Mouse (Mus musculus): ENCODE data around the gene Aqp5. TPM values are rescaled to one million over a fixed set of nuclear protein-coding genes. Genes with fewer than 3 reads are reported as not detected.

Aqp5 gene
- 511 and 692 TPM in 2 replicates for polyA plus RNA-seq (2012; rRNA removed)

DNA sequence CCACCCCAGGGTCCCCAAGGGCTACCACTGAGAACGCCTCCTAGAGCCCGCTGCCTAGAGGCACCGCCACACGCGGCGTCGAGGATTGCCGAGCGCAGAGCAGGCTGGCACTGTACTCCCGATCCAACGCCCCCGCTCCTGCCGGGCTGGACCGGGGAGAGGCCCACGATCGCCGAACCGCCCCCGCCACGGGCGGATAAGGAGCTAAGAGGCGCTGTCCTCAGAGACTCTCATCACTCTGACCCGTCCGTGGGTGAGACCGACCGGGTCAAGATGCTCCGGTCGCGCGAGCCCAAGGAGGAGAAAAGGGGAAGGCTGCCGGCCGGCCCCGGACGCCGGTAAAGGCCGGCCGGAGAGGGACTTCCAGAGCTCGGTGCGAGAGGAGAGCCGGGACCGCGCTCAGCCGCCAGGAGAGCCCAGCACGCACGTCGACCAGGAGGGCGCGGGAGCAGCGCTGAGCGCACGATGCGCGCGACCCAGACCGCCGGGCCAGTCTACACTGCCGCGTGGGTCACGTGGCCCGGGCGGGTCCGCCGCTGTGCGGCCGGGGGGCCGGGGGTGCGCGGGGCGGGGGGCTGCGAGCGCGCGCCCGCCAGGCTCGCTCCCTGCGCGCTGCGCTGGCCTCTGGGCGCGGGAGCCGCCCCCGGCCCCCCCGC is at the start of gene Aqp5:
TSS of gene Aqp5 (plus strand) at position 354 of the 656 bp plus-strand sequence.
- Histone ChIP-seq H3K4me1 (ENCODE audit: control insufficient read depth, insufficient read depth, low read length) (no peaks in the 10 kb centered on the region), H3K4me3 (replicated peaks; ENCODE audit: extremely low read depth, low read depth, low read length) (peak within 1 kb of the TSS; percentile 71)
- 2% methylated on average over 80 of the region's 83 CpGs for WGBS
- TF ChIP-seq POLR2A (IDR thresholded peaks at IDR 0.05; ENCODE audit: borderline replicate concordance, extremely low read depth, low read depth, low read length), result peak; percentile 57; the same call in 1 of the 2 replicates
- no peak for TF ChIP-seq CTCF (IDR thresholded peaks at IDR 0.05; ENCODE audit: insufficient read depth, low read length)
- DNase-seq, result peak; percentile 66

DNA sequence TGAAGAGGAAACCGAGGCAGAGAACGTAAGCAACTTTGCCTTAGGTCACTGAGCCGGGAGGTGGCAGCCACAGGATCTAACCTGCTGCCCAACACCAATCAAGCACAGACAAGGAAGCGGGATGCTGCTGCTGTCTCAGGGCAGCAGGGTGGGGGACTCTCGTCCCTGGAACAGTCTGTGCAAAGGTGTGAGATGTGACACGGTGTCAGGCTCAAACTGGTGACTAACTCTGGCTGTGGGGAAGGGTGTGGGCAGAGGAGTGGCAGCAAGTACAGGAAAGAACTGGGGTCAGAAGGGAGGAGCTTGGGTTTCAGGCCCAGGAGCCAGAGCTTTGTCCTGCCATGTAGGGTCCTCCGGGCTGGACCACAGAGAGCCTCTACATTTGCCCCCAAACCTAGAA is 46.5 kb upstream of the Aqp5 start:
- Histone ChIP-seq H3K4me3 (replicated peaks; ENCODE audit: extremely low read depth, low read depth, low read length) (no peak overlapping the region), H3K4me1 (ENCODE audit: control insufficient read depth, insufficient read depth, low read length) (no peaks in the 10 kb centered on the region)
- TF ChIP-seq POLR2A (IDR thresholded peaks at IDR 0.05; ENCODE audit: borderline replicate concordance, extremely low read depth, low read depth, low read length) (no peak), CTCF (IDR thresholded peaks at IDR 0.05; ENCODE audit: insufficient read depth, low read length) (no peak)
- 44% methylated on average over 7 of the region's 7 CpGs for WGBS
- no peak for DNase-seq

DNA sequence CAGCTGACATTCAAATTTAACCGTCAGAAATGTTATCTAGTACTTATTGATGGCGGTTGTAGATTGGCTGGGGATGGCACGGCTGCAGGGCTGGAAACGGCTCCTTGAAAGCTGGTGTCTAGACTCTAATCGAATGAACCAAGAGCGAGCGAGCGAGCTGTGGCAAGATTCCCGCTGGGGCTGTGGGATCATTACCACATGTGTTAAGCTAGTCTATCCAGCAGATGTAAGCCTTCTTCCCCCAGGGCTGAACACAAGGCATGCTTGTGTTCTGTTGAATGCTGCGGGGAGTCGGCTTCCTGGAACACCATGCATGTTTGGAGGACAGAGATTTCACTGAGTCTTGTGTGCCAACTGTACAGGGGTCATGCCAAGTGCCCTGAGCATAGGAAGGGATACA is 44.0 kb upstream of the Aqp5 start:
- DNase-seq, result no peak
- WGBS, result 56% methylated on average over 11 of the region's 11 CpGs
- Histone ChIP-seq H3K4me3 (replicated peaks; ENCODE audit: extremely low read depth, low read depth, low read length) (no peak overlapping the region), H3K4me1 (ENCODE audit: control insufficient read depth, insufficient read depth, low read length) (no peaks in the 10 kb centered on the region)
- TF ChIP-seq CTCF (IDR thresholded peaks at IDR 0.05; ENCODE audit: insufficient read depth, low read length) (no peak), POLR2A (IDR thresholded peaks at IDR 0.05; ENCODE audit: borderline replicate concordance, extremely low read depth, low read depth, low read length) (no peak)

DNA sequence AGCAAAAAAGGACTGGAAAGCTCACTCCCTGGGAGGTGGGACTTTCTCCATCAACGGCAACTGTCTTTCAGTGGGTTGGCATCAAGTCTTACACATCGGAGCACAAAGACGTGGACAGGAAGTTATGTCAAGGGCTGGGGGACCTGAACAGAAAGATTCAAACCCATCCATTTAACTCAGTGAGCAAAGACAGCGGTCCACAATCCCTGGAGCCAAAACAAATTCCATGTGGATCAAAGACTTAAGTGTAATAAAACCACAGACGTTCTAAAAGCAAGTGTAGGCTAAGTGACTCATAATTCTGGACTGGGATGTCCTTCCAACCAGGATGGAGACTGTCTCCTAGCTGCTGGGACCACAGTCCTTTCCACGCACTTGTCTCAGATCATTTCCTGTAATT is 42.9 kb upstream of the Aqp5 start:
- no peak for DNase-seq
- 64% methylated on average over 6 of the region's 6 CpGs for WGBS
- no peak overlapping the region for H3K4me3 ChIP-seq (replicated peaks; ENCODE audit: extremely low read depth, low read depth, low read length)
- H3K4me1 ChIP-seq (ENCODE audit: control insufficient read depth, insufficient read depth, low read length), result no peaks in the 10 kb centered on the region
- TF ChIP-seq POLR2A (IDR thresholded peaks at IDR 0.05; ENCODE audit: borderline replicate concordance, extremely low read depth, low read depth, low read length), result no peak
- no peak for TF ChIP-seq CTCF (IDR thresholded peaks at IDR 0.05; ENCODE audit: insufficient read depth, low read length)

DNA sequence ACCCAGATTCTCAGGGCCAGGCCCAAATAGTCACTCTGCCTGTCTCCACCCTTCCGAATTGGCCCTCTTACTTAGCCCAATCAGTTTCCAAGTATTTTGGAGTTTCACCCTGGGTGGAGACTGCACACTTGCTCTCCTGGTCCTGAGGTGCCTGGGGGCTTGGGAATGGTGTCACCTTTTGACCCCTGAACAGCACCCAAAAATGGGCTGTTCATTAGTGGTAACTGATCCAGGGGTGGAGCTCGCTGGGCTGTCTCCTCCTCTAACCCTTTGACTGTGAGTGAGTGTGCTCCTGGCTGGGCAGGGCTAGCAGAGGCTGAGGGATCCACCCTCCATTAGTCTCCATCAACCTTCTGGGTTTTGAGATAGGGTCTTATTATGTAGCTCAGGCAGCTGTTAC is 40.7 kb upstream of the Aqp5 start:
- no peak for TF ChIP-seq CTCF (IDR thresholded peaks at IDR 0.05; ENCODE audit: insufficient read depth, low read length)
- no peak for TF ChIP-seq POLR2A (IDR thresholded peaks at IDR 0.05; ENCODE audit: borderline replicate concordance, extremely low read depth, low read depth, low read length)
- no peaks in the 10 kb centered on the region for H3K4me1 ChIP-seq (ENCODE audit: control insufficient read depth, insufficient read depth, low read length)
- DNase-seq, result no peak
- WGBS, result 63% methylated on average over 2 of the region's 2 CpGs
- H3K4me3 ChIP-seq (replicated peaks; ENCODE audit: extremely low read depth, low read depth, low read length), result no peak overlapping the region

DNA sequence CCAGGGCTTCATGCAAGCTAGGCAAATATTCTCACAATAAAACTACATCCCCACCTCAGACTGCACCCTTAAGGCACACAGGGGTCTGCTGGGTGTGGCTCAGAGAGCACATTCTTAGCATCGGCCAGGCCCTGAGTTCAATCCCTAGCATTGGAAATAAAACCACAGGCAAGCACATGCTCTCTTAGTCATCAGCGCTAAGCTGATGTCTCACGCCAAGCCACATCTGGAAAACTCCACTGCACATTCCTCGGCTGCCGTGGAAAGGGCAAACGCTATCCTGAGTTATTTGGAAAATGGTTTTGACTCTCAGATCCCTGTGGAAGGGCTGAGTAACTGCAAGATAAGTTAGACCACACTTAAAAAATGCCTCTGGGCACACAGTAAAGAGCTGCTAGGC is 36.8 kb upstream of the Aqp5 start:
- 49% methylated on average over 6 of the region's 6 CpGs for WGBS
- TF ChIP-seq CTCF (IDR thresholded peaks at IDR 0.05; ENCODE audit: insufficient read depth, low read length), result no peak
- no peak for TF ChIP-seq POLR2A (IDR thresholded peaks at IDR 0.05; ENCODE audit: borderline replicate concordance, extremely low read depth, low read depth, low read length)
- H3K4me3 ChIP-seq (replicated peaks; ENCODE audit: extremely low read depth, low read depth, low read length), result no peak overlapping the region
- no peaks in the 10 kb centered on the region for H3K4me1 ChIP-seq (ENCODE audit: control insufficient read depth, insufficient read depth, low read length)
- no peak for DNase-seq

DNA sequence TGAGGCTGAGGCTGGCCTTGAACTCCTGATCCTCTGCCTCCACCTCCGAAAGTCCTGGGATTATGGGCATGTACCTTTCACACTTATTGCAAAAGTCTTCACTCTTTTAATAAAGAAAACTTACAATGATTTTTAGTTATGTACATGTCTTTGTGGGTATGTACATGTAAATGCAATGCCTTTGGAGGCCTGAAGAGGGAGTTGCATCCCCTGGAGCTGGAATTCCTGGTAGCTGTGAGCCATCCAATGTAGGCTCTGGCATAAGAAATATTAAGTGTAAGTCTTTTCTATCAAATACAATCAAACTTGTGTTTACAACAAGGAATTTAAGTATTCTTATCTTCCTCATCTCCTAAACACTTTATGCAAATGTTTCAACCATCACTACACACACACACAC is 31.6 kb upstream of the Aqp5 start:
- no peak for DNase-seq
- H3K4me3 ChIP-seq (replicated peaks; ENCODE audit: extremely low read depth, low read depth, low read length), result no peak overlapping the region
- H3K4me1 ChIP-seq (ENCODE audit: control insufficient read depth, insufficient read depth, low read length), result 0 out of 2 replicates have a peak, but pooled peaks cover 2% of the 10 kb centered on the region
- WGBS, result 86% methylated on average over 1 of the region's 1 CpGs
- TF ChIP-seq CTCF (IDR thresholded peaks at IDR 0.05; ENCODE audit: insufficient read depth, low read length) (no peak), POLR2A (IDR thresholded peaks at IDR 0.05; ENCODE audit: borderline replicate concordance, extremely low read depth, low read depth, low read length) (no peak)

DNA sequence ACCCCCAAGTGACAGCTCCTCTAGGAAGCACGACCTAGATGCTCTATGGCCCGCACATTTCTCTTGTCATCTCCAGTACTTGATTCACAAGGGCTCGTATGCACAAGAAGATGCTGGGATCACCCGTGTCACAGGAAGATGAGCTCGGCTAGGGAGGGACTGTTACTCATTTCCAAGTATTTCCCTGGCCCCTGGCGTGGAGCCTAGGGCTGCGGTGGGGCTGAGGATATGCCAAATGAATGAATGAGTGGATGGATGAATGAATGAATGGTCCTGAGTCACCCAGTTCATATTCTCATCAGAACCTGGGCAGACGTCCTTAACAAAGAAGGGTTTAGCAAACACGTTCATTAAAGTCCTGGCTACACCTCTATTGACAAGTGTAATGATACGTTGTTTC is 30.3 kb upstream of the Aqp5 start:
- TF ChIP-seq POLR2A (IDR thresholded peaks at IDR 0.05; ENCODE audit: borderline replicate concordance, extremely low read depth, low read depth, low read length) (no peak), CTCF (IDR thresholded peaks at IDR 0.05; ENCODE audit: insufficient read depth, low read length) (no peak)
- no peak overlapping the region for H3K4me3 ChIP-seq (replicated peaks; ENCODE audit: extremely low read depth, low read depth, low read length)
- WGBS, result 63% methylated on average over 10 of the region's 10 CpGs
- H3K4me1 ChIP-seq (ENCODE audit: control insufficient read depth, insufficient read depth, low read length), result 0 out of 2 replicates have a peak, but pooled peaks cover 3% of the 10 kb centered on the region
- DNase-seq, result no peak

DNA sequence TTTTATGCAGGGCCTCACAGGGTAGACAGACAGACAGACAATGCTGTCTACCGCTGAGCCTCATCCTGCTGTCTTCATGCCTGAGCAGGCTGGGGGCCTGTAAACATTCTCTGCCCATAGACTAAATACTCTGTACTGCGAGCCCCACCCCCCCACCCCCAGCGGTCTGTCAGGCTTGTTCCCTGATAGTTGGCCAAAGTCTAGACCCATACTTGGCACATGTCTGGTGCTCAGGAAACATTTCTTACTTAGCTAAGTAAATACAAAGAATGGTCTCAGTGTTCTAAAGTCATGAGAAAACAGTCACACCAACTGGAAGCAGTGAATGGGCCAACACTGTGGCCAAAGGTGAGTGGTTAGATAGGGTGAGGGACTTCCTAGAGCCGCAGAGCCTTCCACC is 23.2 kb upstream of the Aqp5 start:
- no peak overlapping the region for H3K4me3 ChIP-seq (replicated peaks; ENCODE audit: extremely low read depth, low read depth, low read length)
- no peak for TF ChIP-seq POLR2A (IDR thresholded peaks at IDR 0.05; ENCODE audit: borderline replicate concordance, extremely low read depth, low read depth, low read length)
- TF ChIP-seq CTCF (IDR thresholded peaks at IDR 0.05; ENCODE audit: insufficient read depth, low read length), result no peak
- WGBS, result 38% methylated on average over 4 of the region's 4 CpGs
- DNase-seq, result no peak
- peaks cover 7% of the 10 kb centered on the region; the same call in 1 of the 2 replicates for H3K4me1 ChIP-seq (ENCODE audit: control insufficient read depth, insufficient read depth, low read length)

DNA sequence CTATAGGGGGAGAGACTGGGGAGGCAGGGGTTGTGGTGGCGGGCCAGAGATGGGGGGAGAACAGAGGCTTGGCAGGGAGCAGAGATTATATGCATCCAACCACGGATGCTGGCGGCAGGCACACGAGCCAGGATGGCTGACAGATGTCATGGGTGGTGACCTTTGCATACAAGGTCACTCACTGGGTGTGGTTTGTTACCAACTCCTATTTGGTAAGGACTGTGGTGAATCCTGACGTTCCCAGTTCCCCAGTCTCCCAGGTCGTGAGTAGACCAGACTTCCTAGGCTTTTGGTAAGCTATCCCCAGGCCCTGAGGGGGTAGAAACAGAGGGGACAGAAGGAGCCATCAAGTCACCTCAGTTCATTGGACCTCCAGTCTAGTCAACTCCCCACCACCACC is 21.9 kb upstream of the Aqp5 start:
- peaks cover 7% of the 10 kb centered on the region; the same call in 1 of the 2 replicates for H3K4me1 ChIP-seq (ENCODE audit: control insufficient read depth, insufficient read depth, low read length)
- 71% methylated on average over 6 of the region's 6 CpGs for WGBS
- no peak overlapping the region for H3K4me3 ChIP-seq (replicated peaks; ENCODE audit: extremely low read depth, low read depth, low read length)
- TF ChIP-seq CTCF (IDR thresholded peaks at IDR 0.05; ENCODE audit: insufficient read depth, low read length) (no peak), POLR2A (IDR thresholded peaks at IDR 0.05; ENCODE audit: borderline replicate concordance, extremely low read depth, low read depth, low read length) (no peak)
- no peak for DNase-seq
